Mouse (Mus musculus): ENCODE results near the gene Llgl2. TPM values are rescaled to one million over a fixed set of nuclear protein-coding genes. Genes with fewer than 3 reads are reported as not detected.

The Llgl2 gene
- 16.3 and 41.0 TPM in 2 replicates for polyA plus RNA-seq (2012; rRNA removed; ENCODE audit: low replicate concordance)

GRCm38 (mm10) chr11:115823774-115824740, at the start of gene Llgl2:
Gene Llgl2 (plus strand): TSS chr11:115824049.

GRCm38 (mm10) chr11:115813507-115814296, 10.1 kb upstream of the Llgl2 start, which contains the start of gene Caskin2:
Gene Caskin2 (minus strand): TSS chr11:115813639.

DNA sequence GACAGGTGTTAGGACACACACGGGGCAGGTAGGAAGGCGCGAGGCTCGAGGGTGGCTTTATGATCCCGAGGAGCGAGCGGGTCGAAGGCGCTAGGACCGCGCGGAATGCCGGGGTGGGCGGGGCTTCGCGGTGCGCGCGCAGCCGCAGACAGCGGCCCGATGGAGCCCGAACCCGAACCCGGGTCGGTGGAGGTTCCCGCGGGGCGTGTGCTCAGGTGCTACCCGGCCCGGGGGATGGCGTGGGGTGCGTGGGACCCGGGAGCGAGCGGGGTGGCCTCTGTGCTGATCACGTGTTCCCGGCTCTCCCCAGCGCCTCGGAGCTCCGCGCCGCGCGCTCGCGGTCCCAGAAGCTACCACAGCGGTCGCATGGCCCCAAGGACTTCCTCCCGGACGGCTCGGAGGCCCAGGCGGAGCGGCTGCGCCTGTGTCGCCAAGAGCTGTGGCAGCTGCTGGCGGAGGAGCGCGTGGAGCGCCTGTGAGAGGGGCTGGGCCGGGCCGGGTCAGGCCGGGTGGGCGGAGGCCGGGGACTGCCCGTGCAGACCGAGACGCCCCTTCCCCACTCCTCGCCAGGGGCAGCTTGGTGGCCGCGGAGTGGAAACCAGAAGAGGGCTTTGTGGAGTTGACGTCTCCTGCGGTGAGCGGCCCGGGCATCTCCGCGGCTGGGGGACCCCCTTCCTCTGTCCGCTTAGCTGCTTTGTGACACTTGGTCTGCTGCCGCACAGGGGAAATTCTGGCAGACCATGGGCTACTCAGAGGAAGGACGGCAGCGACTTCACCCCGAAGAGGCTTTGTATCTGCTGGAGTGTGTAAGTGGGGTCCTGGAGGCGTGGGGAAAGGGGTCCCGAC, 9.0 kb upstream of the Llgl2 start, which contains the start of gene Tsen54:
Tsen54 (plus strand) TSS at position 120 of the 846 bp plus-strand sequence.

DNA sequence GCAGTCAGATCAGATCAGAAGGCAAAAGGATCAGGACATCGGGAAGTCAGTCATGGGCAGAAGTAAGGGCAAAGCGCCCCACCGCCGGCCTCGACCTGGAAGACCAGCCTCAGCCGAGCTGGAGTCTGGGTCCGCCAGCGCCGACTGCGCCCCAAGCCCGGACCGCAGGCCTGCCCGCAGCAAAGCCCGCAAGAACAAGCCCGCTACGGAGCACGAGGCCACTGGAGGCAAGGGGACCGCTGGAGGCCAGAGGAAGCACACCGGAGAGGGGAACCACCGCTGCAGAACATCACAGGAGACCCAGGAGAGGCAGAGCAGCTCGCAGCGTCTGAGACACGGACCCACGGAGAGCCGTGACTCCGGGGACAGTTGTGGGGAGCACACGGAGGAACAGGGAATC, 34.5 kb downstream of the Llgl2 start, which contains the start of gene Myo15b:
Myo15b (plus strand) TSS at position 53 of the 400 bp plus-strand sequence.

GRCm38 (mm10) chr11:115899486-115900266, 75.8 kb downstream of the Llgl2 start, which contains the start of gene Smim5:
Gene Smim5 (plus strand): TSS chr11:115899966.

Other genes starting within 250 kb of the Llgl2 start
- 39.6 and 50.1 TPM in 2 replicates for gene Mrps7, start 220.1 kb upstream of the Llgl2 start, polyA plus RNA-seq (2012; rRNA removed; ENCODE audit: low replicate concordance)
- gene Gga3, start 220.0 kb upstream of the Llgl2 start, polyA plus RNA-seq (2012; rRNA removed; ENCODE audit: low replicate concordance) = 20.5 and 33.9 TPM in 2 replicates
- gene Mif4gd, start 211.1 kb upstream of the Llgl2 start, polyA plus RNA-seq (2012; rRNA removed; ENCODE audit: low replicate concordance) = 113 and 166 TPM in 2 replicates
- gene Slc25a19, start 195.8 kb upstream of the Llgl2 start, polyA plus RNA-seq (2012; rRNA removed; ENCODE audit: low replicate concordance) = 129 and 302 TPM in 2 replicates
- 40.9 and 45.7 TPM in 2 replicates for gene Grb2, start 115.5 kb upstream of the Llgl2 start, polyA plus RNA-seq (2012; rRNA removed; ENCODE audit: low replicate concordance)
- gene Tmem94, start 58.6 kb upstream of the Llgl2 start, polyA plus RNA-seq (2012; rRNA removed; ENCODE audit: low replicate concordance) = 52.5 and 77.3 TPM in 2 replicates
- 39.5 and 48.4 TPM in 2 replicates for gene Caskin2, start 10.4 kb upstream of the Llgl2 start, polyA plus RNA-seq (2012; rRNA removed; ENCODE audit: low replicate concordance)
- 21.7 and 39.4 TPM in 2 replicates for gene Tsen54, start 9.3 kb upstream of the Llgl2 start, polyA plus RNA-seq (2012; rRNA removed; ENCODE audit: low replicate concordance)
- 0.13 and 0.39 TPM in 2 replicates for gene Myo15b, start 34.4 kb downstream of the Llgl2 start, polyA plus RNA-seq (2012; rRNA removed; ENCODE audit: low replicate concordance)
- 2.2 and 5.1 TPM in 2 replicates for gene Smim5, start 75.9 kb downstream of the Llgl2 start, polyA plus RNA-seq (2012; rRNA removed; ENCODE audit: low replicate concordance)
- 0.16 and 0.94 TPM in 2 replicates for gene Smim6, start 88.0 kb downstream of the Llgl2 start, polyA plus RNA-seq (2012; rRNA removed; ENCODE audit: low replicate concordance)
- gene Sap30bp, start 109.2 kb downstream of the Llgl2 start, polyA plus RNA-seq (2012; rRNA removed; ENCODE audit: low replicate concordance) = 20.3 and 29.8 TPM in 2 replicates
- 19.0 and 25.1 TPM in 2 replicates for gene Recql5, start 109.4 kb downstream of the Llgl2 start, polyA plus RNA-seq (2012; rRNA removed; ENCODE audit: low replicate concordance)
- gene Itgb4, start 150.7 kb downstream of the Llgl2 start, polyA plus RNA-seq (2012; rRNA removed; ENCODE audit: low replicate concordance) = 5.8 and 15.3 TPM in 2 replicates
- 26.1 and 53.1 TPM in 2 replicates for gene Galk1, start 188.7 kb downstream of the Llgl2 start, polyA plus RNA-seq (2012; rRNA removed; ENCODE audit: low replicate concordance)
- gene H3f3b, start 203.9 kb downstream of the Llgl2 start, polyA plus RNA-seq (2012; rRNA removed; ENCODE audit: low replicate concordance) = 78.9 and 242 TPM in 2 replicates
- gene Unk, start 206.3 kb downstream of the Llgl2 start, polyA plus RNA-seq (2012; rRNA removed; ENCODE audit: low replicate concordance) = 23.6 and 56.2 TPM in 2 replicates

All from subcutaneous adipose tissue, adult 2 months (tissue).